Mouse (Mus musculus): ENCODE data around the gene Txndc11. TPM values are rescaled to one million over a fixed set of nuclear protein-coding genes. Genes with fewer than 3 reads are reported as not detected.

Txndc11 gene
- polyA plus RNA-seq, 1 experiment: 23.1 TPM

DNA sequence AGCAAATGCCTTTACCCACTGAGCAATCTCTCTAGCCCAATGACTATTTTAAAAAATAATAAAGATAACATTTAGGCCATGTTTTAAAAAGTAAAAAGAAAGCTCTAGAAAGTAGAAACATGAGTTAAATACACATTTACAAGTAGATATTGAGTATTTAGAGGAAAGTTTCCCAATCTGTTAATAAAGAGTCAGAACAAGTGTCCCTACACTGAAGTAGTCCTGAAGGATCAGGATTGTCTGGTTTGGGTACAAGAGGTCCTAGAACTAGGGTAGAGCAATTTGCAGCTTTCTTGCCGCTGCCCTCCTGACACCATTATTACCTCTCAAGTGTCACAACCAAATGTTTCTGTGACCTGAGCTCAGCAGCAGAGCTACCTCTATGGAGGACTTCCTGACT is 10.3 kb downstream of the Txndc11 start:
- TF ChIP-seq GATA1 (IDR thresholded peaks at IDR 0.05; ENCODE audit: low read length): no peak

GRCm38 (mm10) chr16:11122625-11123024 is 11.8 kb downstream of the Txndc11 start:
- TF ChIP-seq GATA1 (IDR thresholded peaks at IDR 0.05; ENCODE audit: low read length): no peak

- TF ChIP-seq GATA1 (IDR thresholded peaks at IDR 0.05; ENCODE audit: low read length): no peak
Measured at GRCm38 (mm10) chr16:11109198-11109740, 25.2 kb downstream of the Txndc11 start.

DNA sequence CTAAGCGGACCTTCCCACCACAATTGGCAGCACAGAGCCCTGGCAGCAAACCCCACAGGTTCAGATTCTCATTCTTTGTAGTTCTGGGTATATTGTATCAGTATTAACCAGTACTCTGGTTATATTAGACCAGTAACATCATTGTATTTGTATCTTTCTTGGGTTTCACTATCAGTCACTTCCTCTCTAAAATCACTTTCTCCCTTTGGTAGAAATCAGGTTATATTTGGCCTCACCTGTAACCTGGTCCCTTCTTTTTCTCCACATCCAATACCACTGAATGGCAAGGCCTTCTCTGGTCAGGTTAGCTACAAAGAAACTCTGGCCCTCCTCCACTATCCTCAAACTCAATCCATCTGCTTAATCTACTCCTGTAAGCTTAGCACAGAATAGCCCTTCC is 29.5 kb downstream of the Txndc11 start:
- no peak for TF ChIP-seq GATA1 (IDR thresholded peaks at IDR 0.05; ENCODE audit: low read length)

GRCm38 (mm10) chr16:11097301-11097700 is 37.1 kb downstream of the Txndc11 start:
- no peak for TF ChIP-seq GATA1 (IDR thresholded peaks at IDR 0.05; ENCODE audit: low read length)

GRCm38 (mm10) chr16:11093717-11094386 is 40.6 kb downstream of the Txndc11 start:
- no peak for TF ChIP-seq GATA1 (IDR thresholded peaks at IDR 0.05; ENCODE audit: low read length)

DNA sequence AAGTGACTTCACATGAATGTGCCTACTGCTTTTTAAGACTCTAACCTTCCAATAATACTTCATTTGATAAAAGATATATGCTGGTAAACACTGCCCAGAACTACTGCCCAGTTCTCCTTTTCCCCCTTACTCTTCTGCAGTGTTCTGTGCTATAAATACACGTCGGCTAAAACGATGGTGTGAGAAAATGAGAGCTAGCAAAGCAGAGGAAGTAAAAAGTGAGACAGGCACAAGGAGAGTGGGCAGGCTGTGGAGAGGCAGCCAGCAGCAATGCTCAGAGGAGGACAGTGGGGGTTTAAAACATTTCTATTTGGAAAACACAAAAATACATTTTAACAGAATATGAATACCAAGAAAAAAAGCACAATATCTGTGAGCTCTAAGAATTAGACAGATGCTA is 41.9 kb downstream of the Txndc11 start:
- no peak for TF ChIP-seq GATA1 (IDR thresholded peaks at IDR 0.05; ENCODE audit: low read length)

GRCm38 (mm10) chr16:11092061-11092460 is 42.4 kb downstream of the Txndc11 start:
- TF ChIP-seq GATA1 (IDR thresholded peaks at IDR 0.05; ENCODE audit: low read length): no peak

DNA sequence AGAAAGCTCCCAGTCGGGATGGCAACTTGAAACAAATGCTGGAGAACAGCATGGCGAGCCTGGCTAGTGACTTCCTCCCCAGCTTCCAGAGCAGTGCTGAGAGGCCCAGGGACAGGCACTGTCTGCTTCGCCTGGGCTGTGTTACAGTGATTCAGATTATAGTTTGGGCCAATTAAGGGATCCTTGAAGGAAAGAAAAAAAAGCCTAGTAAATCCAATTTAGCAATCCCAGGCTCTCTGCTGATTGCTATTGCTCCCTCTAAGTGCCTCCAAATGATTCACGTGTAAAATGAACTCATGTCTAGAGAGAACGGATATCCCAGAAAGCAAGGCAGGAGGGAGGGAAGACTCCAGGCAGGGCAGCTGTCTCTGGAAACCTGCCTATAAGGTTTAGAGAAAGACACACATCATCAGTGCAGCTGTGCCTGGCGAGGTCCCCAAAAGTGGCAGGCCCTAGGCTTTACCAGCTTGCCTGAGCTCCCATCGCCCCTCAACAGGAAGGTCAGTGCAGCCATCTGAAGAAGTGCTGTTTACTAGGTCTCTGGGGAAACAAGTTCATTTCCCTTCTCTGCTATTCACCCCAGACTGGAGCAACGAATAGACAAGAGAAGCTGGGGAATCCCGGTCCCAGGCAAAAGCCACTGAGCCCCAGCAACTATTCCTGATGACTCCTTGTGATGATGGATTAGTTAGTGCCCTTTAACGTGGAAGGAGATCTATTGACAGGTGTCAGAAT is 43.4 kb downstream of the Txndc11 start:
- TF ChIP-seq GATA1 (IDR thresholded peaks at IDR 0.05; ENCODE audit: low read length): no peak

GRCm38 (mm10) chr16:11086856-11087588 is 47.4 kb downstream of the Txndc11 start:
- TF ChIP-seq GATA1 (IDR thresholded peaks at IDR 0.05; ENCODE audit: low read length): no peak

- no peak for TF ChIP-seq GATA1 (IDR thresholded peaks at IDR 0.05; ENCODE audit: low read length)
Measured at GRCm38 (mm10) chr16:11086299-11086698, 48.2 kb downstream of the Txndc11 start.

- TF ChIP-seq GATA1 (IDR thresholded peaks at IDR 0.05; ENCODE audit: low read length): no peak
Measured at GRCm38 (mm10) chr16:11084181-11084580, 50.3 kb downstream of the Txndc11 start.

DNA sequence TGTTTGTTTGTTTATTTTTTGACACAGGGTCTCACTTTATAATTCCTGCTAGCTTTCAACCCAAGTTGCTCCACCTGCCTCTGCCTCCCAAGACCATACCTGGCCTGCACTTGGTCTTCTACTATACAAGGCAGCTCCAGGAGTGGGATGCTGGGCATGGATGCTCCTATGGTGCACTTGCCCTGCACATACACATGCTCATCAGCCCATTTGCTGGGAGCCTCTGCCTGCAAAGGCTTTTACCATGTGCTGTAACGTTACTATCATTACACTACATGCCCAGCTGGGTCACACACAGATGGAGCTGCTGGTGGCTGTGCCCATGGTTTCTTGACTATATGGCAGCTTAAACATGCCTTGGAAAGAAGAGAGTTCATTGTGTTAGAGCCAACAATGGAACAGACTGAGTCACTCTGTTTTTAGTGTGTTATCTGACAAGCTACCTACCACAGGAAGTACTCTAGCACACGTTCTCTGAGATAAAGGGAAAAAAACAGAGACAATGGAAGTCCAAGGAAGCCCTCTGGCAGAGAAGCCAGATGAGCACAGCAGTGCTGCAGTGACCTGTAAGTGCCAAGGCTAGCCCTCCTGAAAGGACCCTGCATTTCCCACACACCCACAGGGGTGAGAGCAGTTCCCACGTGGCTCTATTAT is 56.1 kb downstream of the Txndc11 start:
- TF ChIP-seq GATA1 (IDR thresholded peaks at IDR 0.05; ENCODE audit: low read length): peak; percentile 53

- TF ChIP-seq GATA1 (IDR thresholded peaks at IDR 0.05; ENCODE audit: low read length): no peak
Measured at GRCm38 (mm10) chr16:11077601-11078201, 56.7 kb downstream of the Txndc11 start.

- TF ChIP-seq GATA1 (IDR thresholded peaks at IDR 0.05; ENCODE audit: low read length): no peak
Measured at GRCm38 (mm10) chr16:11073060-11073459, 61.4 kb downstream of the Txndc11 start.

All from G1E-ER4 (cell line).